Mouse (Mus musculus) cerebellum, adult 2 months (tissue): ENCODE data around the gene Acot13.

Experiments used
- CTCF ChIP-seq: fragments of 200-500 bp; IDR thresholded peaks from 2 replicates; pipeline ENCODE4 v1.5.1; 2011; ENCODE audit warnings: low read depth, mild to moderate bottlenecking, control low read depth, low read length, moderate library complexity, borderline replicate concordance; ENCODE audit not compliant: insufficient read depth
- POLR2A ChIP-seq: fragments of 200-500 bp; IDR thresholded peaks from 2 replicates; pipeline ENCODE4 v1.6.1; 2011; ENCODE audit warnings: low read length, control low read depth, borderline replicate concordance; ENCODE audit not compliant: insufficient read depth

GRCm38 (mm10) chr13:24819931-24820330 is 11.4 kb downstream of the Acot13 start:
- TF ChIP-seq CTCF = no peak
- no peak for TF ChIP-seq POLR2A
